Mouse (Mus musculus): ENCODE measurements around the gene Ctnnd2. TPM values are rescaled to one million over a fixed set of nuclear protein-coding genes. Genes with fewer than 3 reads are reported as not detected.

Gene Ctnnd2
- polyA plus RNA-seq, 1 experiment from 2014 or later: 42.4 TPM

DNA sequence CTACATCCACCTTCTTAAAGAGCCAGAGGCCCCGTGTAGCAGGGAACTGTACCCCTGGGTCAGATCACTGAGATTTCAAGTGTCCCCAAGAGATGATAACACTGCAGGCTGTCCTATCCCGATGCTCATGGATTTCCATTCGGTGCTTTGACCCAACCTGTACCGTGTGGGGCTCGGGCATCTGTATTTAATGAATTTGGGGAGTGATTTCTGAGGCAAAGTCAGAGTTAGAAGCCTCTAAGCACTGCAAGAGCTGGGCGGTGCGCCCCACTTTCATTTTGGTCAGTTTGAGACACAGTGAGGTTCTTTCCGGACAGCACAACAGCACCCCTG is 834.4 kb downstream of the Ctnnd2 start:
- WGBS: 88% methylated on average over 8 of the region's 8 CpGs
- H3K27ac ChIP-seq: no peak overlapping the region
- ATAC-seq (ENCODE audit: low FRiP score): no peak
- no peak overlapping the region for H3K4me2 ChIP-seq (replicated peaks)
- H3K36me3 ChIP-seq: no peaks in the 10 kb centered on the region
- no peak overlapping the region for H3K9ac ChIP-seq
- no peaks in the 10 kb centered on the region for H3K4me1 ChIP-seq
- H3K4me3 ChIP-seq: no peak overlapping the region
- H3K9me3 ChIP-seq (replicated peaks): no peaks in the 10 kb centered on the region
- no peaks in the 10 kb centered on the region for H3K27me3 ChIP-seq

DNA sequence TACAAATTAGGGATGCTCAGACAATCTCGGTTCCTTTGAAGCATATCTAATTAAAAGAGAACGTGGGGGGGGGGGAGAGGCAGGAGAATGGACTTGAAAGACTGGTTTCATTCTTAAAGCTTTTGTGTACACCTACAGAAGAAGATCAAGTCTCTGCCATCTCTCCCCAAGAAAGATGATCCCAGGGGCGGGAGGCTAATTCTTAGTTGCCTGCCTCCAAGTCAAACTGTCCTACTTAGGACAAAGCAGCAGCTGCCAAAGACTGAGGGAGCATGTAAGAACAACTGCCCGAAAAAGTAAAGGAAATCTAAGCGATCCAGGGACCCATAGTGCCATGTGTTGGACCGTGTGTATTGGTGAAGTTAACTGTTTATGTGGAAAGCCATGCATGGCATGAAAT is 836.2 kb downstream of the Ctnnd2 start:
- no peak overlapping the region for H3K4me2 ChIP-seq (replicated peaks)
- no peak overlapping the region for H3K4me3 ChIP-seq
- no peaks in the 10 kb centered on the region for H3K36me3 ChIP-seq
- no peak overlapping the region for H3K27ac ChIP-seq
- H3K4me1 ChIP-seq: no peaks in the 10 kb centered on the region
- 65% methylated on average over 6 of the region's 6 CpGs for WGBS
- no peaks in the 10 kb centered on the region for H3K9me3 ChIP-seq (replicated peaks)
- H3K27me3 ChIP-seq: no peaks in the 10 kb centered on the region
- no peak for ATAC-seq (ENCODE audit: low FRiP score)
- H3K9ac ChIP-seq: no peak overlapping the region

DNA sequence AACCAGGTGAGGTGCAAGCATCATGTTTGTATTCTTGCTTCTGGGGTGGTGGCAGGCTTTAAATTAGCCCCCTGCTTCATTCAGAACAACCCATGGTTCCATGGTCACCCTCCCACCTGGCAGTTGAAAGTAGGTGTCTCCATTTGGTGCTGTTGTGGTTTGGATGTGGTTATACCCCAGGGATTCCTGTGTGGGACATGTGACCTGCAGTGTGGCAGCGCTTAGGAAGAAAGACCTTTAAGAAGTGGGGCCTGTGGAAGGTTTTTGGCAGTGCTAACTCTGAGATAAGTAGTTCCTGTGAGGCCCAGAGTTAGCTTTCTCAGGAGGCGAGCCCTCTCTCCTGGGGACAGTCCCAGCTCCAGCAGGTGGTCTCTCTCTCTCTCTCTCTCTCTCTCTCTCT is 848.4 kb downstream of the Ctnnd2 start:
- Histone ChIP-seq H3K9ac (no peak overlapping the region), H3K9me3 (replicated peaks) (no peaks in the 10 kb centered on the region), H3K36me3 (no peaks in the 10 kb centered on the region), H3K4me1 (no peaks in the 10 kb centered on the region; the same call in 1 of the 2 replicates), H3K27ac (no peak overlapping the region), H3K27me3 (no peaks in the 10 kb centered on the region), H3K4me3 (no peak overlapping the region), H3K4me2 (replicated peaks) (no peak overlapping the region)
- ATAC-seq (ENCODE audit: low FRiP score): no peak
- whole genome bisulfite sequencing: 80% methylated on average over 2 of the region's 2 CpGs

DNA sequence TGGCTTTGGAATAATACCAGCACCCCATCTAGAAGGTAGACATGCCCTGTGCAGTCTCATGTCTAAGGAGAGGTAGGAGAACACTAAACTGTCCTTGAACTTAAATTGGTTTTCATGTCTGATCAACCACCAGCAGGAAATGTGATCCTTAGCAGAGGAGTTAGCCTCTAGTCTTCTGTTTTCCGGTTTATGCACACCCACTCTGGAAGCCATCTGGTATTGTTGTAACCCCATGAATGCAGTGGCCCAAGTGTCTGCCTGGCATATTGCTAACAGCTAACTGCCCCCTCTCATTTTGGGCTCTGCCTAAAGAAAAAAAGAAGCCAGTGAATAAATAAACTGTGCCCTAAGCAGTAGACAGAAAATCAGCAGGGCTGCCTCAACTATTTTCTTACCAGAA is 849.6 kb downstream of the Ctnnd2 start:
- Histone ChIP-seq H3K27me3 (no peaks in the 10 kb centered on the region), H3K9me3 (replicated peaks) (no peaks in the 10 kb centered on the region), H3K4me1 (no peaks in the 10 kb centered on the region; the same call in 1 of the 2 replicates), H3K27ac (no peak overlapping the region), H3K9ac (no peak overlapping the region), H3K4me2 (replicated peaks) (no peak overlapping the region), H3K36me3 (no peaks in the 10 kb centered on the region), H3K4me3 (no peak overlapping the region)
- WGBS: 55% methylated on average over 1 of the region's 1 CpGs
- no peak for ATAC-seq (ENCODE audit: low FRiP score)

DNA sequence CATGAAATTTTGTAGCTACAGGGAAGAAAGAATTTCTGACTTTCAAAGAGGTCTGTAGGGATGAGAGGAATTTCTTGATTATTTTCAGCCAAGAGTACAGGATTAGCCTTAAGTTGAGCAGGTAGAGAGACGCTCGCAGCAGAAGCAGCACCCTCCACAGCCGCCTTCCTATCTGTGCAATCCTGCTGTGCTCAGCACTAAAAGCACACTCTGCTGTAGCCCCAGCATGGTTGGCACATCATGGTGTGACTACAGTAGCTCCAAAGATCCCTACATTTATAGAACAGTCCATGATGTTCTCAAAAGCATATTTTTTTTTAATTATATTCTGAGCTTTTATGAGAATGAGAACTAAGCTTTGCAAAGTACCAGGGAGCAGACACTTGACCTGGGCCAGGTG is 850.1 kb downstream of the Ctnnd2 start:
- H3K4me1 ChIP-seq: no peaks in the 10 kb centered on the region; the same call in 1 of the 2 replicates
- WGBS: 89% methylated on average over 3 of the region's 3 CpGs
- H3K9ac ChIP-seq: no peak overlapping the region
- ATAC-seq (ENCODE audit: low FRiP score): no peak
- no peak overlapping the region for H3K4me3 ChIP-seq
- no peak overlapping the region for H3K27ac ChIP-seq
- no peaks in the 10 kb centered on the region for H3K27me3 ChIP-seq
- H3K4me2 ChIP-seq (replicated peaks): no peak overlapping the region
- H3K9me3 ChIP-seq (replicated peaks): no peaks in the 10 kb centered on the region
- H3K36me3 ChIP-seq: peaks cover 3% of the 10 kb centered on the region; the same call in 1 of the 2 replicates

DNA sequence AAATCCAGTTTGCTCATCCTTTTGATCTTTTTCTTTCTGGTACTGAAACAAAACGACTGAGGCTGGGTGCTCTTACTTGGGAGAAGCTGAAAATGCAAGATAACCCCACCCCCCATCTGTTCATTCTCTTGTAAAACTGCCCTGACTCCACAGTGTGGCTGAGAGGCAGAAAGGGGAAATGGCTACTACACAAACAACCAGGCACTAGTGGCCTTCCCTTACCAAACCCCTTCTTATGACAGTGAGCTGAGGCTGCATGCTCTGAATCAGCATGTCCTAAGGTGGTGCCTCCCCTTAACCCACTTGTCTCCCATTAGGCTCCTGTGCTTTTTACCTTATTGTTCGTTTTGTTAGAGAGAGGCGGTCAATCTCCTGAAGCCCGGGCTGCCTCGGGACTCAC is 851.4 kb downstream of the Ctnnd2 start:
- Histone ChIP-seq H3K27ac (no peak overlapping the region), H3K4me1 (no peaks in the 10 kb centered on the region), H3K9me3 (replicated peaks) (no peaks in the 10 kb centered on the region), H3K4me3 (no peak overlapping the region), H3K27me3 (no peaks in the 10 kb centered on the region), H3K4me2 (replicated peaks) (no peak overlapping the region), H3K36me3 (peaks cover 3% of the 10 kb centered on the region; the same call in 1 of the 2 replicates), H3K9ac (no peak overlapping the region)
- WGBS: 83% methylated on average over 5 of the region's 5 CpGs
- ATAC-seq (ENCODE audit: low FRiP score): no peak

DNA sequence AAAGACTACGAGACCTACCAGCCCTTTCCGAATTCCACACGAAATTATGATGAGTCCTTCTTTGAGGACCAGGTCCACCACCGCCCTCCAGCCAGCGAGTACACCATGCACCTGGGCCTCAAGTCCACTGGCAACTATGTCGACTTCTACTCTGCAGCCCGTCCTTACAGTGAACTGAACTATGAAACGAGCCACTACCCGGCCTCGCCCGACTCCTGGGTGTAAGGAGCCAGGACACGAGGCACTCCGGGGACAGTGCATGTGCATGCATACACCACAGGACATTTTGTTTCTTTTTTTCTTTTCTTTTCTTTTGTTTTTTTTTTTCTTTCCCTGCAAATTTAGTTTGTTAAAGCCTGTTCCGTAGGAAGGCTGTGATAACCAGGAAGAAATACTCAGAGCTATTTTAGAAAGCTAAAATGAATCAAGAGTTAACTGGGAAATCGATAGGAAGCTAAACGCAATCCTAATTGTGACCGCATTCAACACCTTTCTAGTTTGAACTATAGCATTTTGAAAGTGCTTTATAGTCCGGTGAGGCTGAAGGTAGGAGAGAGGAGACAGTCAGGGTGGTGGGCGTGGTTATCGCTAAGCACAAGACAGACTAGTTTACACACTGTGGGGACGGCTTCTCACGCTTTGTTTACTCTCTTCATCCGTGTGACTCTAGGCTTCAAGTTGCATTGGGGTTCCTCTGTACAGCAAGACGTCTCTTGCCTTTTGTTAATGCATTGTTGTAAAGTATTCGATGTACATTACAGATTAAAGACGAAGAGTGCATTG is 855.2 kb downstream of the Ctnnd2 start:
- H3K27me3 ChIP-seq: no peaks in the 10 kb centered on the region
- peaks cover 3% of the 10 kb centered on the region; the same call in 1 of the 2 replicates for H3K36me3 ChIP-seq
- no peak overlapping the region for H3K4me2 ChIP-seq (replicated peaks)
- H3K27ac ChIP-seq: no peak overlapping the region
- no peaks in the 10 kb centered on the region for H3K4me1 ChIP-seq
- no peak overlapping the region for H3K9ac ChIP-seq
- 86% methylated on average over 26 of the region's 26 CpGs for WGBS
- no peak for ATAC-seq (ENCODE audit: low FRiP score)
- no peak overlapping the region for H3K4me3 ChIP-seq
- H3K9me3 ChIP-seq (replicated peaks): no peaks in the 10 kb centered on the region

DNA sequence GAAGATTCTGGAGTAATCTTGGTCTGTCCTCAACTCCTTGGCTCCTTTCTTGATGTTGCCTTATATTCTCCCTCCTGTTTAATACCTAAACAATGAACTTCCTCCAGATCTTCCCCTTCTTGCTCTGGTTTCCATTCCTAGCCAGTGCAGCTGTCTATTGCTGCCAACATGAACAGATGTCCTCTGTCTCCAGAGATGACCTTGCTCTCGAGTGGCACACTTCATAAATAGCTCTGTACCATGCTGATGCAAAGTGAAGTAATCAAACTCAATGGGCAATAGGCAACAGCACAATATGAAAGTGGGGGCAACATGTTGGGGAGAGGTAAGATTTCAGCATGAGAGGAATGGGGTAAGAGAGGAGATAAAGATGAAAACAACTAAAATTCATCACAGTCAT is 872.6 kb downstream of the Ctnnd2 start:
- H3K9ac ChIP-seq: no peak overlapping the region
- ATAC-seq (ENCODE audit: low FRiP score): no peak
- H3K4me2 ChIP-seq (replicated peaks): no peak overlapping the region
- H3K36me3 ChIP-seq: no peaks in the 10 kb centered on the region
- no peak overlapping the region for H3K4me3 ChIP-seq
- no peaks in the 10 kb centered on the region for H3K9me3 ChIP-seq (replicated peaks)
- H3K4me1 ChIP-seq: no peaks in the 10 kb centered on the region
- no peak overlapping the region for H3K27ac ChIP-seq
- H3K27me3 ChIP-seq: no peaks in the 10 kb centered on the region
- 86% methylated on average over 1 of the region's 1 CpGs for WGBS

DNA sequence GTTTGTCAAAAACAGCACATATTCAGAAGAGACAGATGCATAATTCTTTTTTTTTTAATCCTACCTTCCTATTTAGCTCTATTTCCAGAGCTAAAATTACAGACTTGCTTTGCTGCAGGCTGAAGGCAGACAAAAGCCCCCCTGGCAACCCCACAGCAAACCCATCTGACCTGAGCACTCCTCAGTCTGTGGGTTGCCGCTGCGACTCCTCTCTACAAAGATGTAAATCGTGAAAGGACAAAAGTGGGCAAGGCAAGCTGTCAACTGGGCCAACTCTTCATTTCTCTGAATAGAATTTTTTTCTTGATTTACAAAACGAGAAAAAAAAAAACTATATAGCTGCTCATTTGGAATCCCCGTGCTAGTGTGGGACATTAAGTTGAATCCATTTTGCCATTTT is 879.1 kb downstream of the Ctnnd2 start:
- H3K4me2 ChIP-seq (replicated peaks): no peak overlapping the region
- no peaks in the 10 kb centered on the region for H3K4me1 ChIP-seq
- WGBS: 81% methylated on average over 5 of the region's 5 CpGs

DNA sequence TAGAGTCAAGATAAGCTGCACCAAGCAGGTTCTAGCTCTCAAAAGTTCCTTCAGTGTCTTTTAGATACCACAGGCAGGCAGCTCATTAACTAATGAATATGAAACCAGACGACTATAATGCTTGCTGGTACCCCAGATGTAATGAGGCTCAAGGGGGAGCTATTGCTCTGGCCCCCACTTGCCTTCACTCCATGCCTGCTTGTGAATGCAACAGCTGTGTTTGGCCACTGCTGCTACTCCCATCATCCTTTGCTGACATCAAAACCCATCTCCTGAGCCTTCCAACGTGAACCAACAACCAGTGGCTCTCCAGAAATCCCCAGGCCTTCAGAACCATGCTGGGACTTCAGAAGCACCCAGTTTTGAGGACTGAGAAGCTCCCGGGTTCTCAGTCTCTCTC is 883.8 kb downstream of the Ctnnd2 start:
- H3K27ac ChIP-seq: no peak overlapping the region
- ATAC-seq (ENCODE audit: low FRiP score): no peak
- H3K4me3 ChIP-seq: no peak overlapping the region
- no peaks in the 10 kb centered on the region for H3K4me1 ChIP-seq
- no peak overlapping the region for H3K9ac ChIP-seq
- no peaks in the 10 kb centered on the region for H3K9me3 ChIP-seq (replicated peaks)
- H3K36me3 ChIP-seq: no peaks in the 10 kb centered on the region
- no peak overlapping the region for H3K4me2 ChIP-seq (replicated peaks)
- no peaks in the 10 kb centered on the region for H3K27me3 ChIP-seq
- 66% methylated on average over 3 of the region's 3 CpGs for WGBS

More for the DNA sequence above, 879.1 kb downstream of the Ctnnd2 start:
- no peak overlapping the region for H3K9ac ChIP-seq
- no peak overlapping the region for H3K27ac ChIP-seq
- no peaks in the 10 kb centered on the region for H3K36me3 ChIP-seq
- ATAC-seq (ENCODE audit: low FRiP score): no peak
- no peaks in the 10 kb centered on the region for H3K9me3 ChIP-seq (replicated peaks)
- H3K27me3 ChIP-seq: no peaks in the 10 kb centered on the region
- H3K4me3 ChIP-seq: no peak overlapping the region

DNA sequence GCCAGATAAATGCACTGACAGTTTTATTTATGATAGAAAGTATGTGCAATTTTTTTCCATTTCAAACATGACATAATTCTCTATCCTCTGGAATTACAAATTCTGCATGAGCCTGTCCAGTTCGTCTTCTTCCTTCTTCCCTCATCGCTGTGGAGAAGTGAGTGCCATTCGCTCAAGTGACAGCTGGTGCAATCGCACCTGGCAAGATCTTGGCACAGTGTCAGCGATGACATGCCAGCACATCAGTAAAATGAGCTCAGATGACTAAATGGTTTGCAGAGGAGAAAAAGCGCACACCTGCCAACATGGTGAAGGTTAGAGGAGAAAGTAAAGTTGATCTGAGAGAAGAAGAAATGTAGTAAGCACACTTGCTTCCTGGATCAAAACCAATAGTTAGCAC is 885.9 kb downstream of the Ctnnd2 start:
- WGBS: 91% methylated on average over 6 of the region's 6 CpGs

DNA sequence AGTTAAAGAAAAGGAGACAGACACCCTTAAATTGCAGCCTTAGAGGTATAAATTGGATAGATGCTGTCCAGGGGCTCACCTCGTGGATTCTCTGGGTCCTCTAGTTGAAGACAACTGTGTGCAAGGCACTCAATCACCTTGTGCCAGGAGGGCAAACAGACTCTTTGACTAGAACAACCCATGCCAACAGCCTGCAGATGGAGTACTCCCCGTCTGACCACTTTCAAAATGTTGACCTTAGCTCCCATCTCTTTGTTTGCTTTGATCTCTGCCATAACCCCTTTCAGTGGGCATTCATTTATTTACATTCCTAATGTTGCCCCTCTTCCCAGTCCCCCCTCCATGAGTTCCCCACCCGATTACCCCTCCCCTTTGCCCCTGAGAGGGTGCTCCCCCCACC is 891.3 kb downstream of the Ctnnd2 start:
- H3K36me3 ChIP-seq: no peaks in the 10 kb centered on the region
- no peak overlapping the region for H3K4me3 ChIP-seq
- ATAC-seq (ENCODE audit: low FRiP score): no peak
- H3K27ac ChIP-seq: no peak overlapping the region
- H3K4me2 ChIP-seq (replicated peaks): no peak overlapping the region
- no peaks in the 10 kb centered on the region for H3K4me1 ChIP-seq
- H3K9me3 ChIP-seq (replicated peaks): no peaks in the 10 kb centered on the region
- H3K9ac ChIP-seq: no peak overlapping the region
- H3K27me3 ChIP-seq: no peaks in the 10 kb centered on the region
- WGBS: 55% methylated on average over 3 of the region's 3 CpGs

More for the DNA sequence above, 885.9 kb downstream of the Ctnnd2 start:
- no peak overlapping the region for H3K4me2 ChIP-seq (replicated peaks)
- no peak overlapping the region for H3K27ac ChIP-seq
- no peaks in the 10 kb centered on the region for H3K27me3 ChIP-seq
- ATAC-seq (ENCODE audit: low FRiP score): no peak
- no peaks in the 10 kb centered on the region for H3K4me1 ChIP-seq
- no peak overlapping the region for H3K9ac ChIP-seq
- H3K36me3 ChIP-seq: no peaks in the 10 kb centered on the region
- no peaks in the 10 kb centered on the region for H3K9me3 ChIP-seq (replicated peaks)
- H3K4me3 ChIP-seq: no peak overlapping the region

DNA sequence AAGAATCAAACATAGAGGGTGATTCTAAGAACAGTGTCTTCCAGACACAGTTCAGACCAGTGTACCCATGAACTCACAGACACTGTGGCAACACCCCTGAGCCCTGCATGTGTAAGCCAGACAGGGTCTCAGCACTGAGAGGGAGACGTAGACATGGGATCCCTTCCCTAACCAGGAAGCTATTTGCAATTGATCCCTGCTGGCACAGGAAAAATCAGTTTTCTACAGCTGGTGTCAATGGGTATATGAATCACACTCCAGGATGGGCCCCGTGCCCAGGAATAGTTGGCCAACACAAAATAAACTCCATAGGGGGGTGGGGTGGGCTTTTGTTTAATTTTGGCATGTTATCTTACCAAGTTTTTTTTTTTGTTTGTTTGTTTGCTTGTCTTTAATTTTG is 895.7 kb downstream of the Ctnnd2 start:
- no peak overlapping the region for H3K4me2 ChIP-seq (replicated peaks)
- no peak for ATAC-seq (ENCODE audit: low FRiP score)
- no peaks in the 10 kb centered on the region for H3K9me3 ChIP-seq (replicated peaks)
- no peaks in the 10 kb centered on the region for H3K4me1 ChIP-seq
- no peak overlapping the region for H3K27ac ChIP-seq
- WGBS: 69% methylated on average over 2 of the region's 2 CpGs
- no peak overlapping the region for H3K4me3 ChIP-seq
- no peak overlapping the region for H3K9ac ChIP-seq
- no peaks in the 10 kb centered on the region for H3K36me3 ChIP-seq
- H3K27me3 ChIP-seq: no peaks in the 10 kb centered on the region

Measured in hindbrain, embryonic 12.5 days (tissue).